Mouse (Mus musculus) forebrain, embryonic 14.5 days (tissue): ENCODE data around the gene Gm20388. TPM values are rescaled to one million over a fixed set of nuclear protein-coding genes. Genes with fewer than 3 reads are reported as not detected.

Experiments used
- ATAC-seq: fragments of 200-750 bp; cut with Nextera tagmentation; 2 replicates; pipeline ENCODE4 v1.8.0; 2017; ENCODE audit warnings: mild to moderate bottlenecking, moderate library complexity
- DNase-seq: peaks from one replicate; pipeline ENCODE4 v3.0.0-alpha.2; 2015; ENCODE audit warnings: low spot score
- H3K27ac ChIP-seq: fragments of 300-500 bp; sonication (generic); 2 replicates; pipeline ENCODE4 v1.5.1; 2014; ENCODE audit warnings: low read depth, mild to moderate bottlenecking, control low read depth, low read length, moderate library complexity
- H3K27me3 ChIP-seq: fragments of 300-500 bp; sonication (generic); replicated peaks from 2 replicates; pipeline ENCODE4 v1.6.1; 2014; ENCODE audit warnings: low read length, control low read depth, mixed read lengths; ENCODE audit not compliant: control insufficient read depth, insufficient read depth
- H3K36me3 ChIP-seq: fragments of 300-500 bp; sonication (generic); 2 replicates; pipeline ENCODE4 v1.6.1; 2014; ENCODE audit warnings: low read length, control low read depth; ENCODE audit not compliant: control insufficient read depth, insufficient read depth
- H3K4me1 ChIP-seq: fragments of 300-500 bp; sonication (generic); 2 replicates; pipeline ENCODE4 v1.6.1; 2014; ENCODE audit warnings: antibody characterized with exemption, low read length, control low read depth; ENCODE audit not compliant: control insufficient read depth, insufficient read depth
- H3K4me2 ChIP-seq: fragments of 300-500 bp; sonication (generic); 2 replicates; pipeline ENCODE4 v1.6.1; 2014; ENCODE audit warnings: mild to moderate bottlenecking, control low read depth, low read length
- H3K4me3 ChIP-seq: fragments of 300-500 bp; sonication (generic); 2 replicates; pipeline ENCODE4 v1.5.1; 2014; ENCODE audit warnings: low read depth, low read length, control low read depth
- H3K9ac ChIP-seq: fragments of 300-500 bp; sonication (generic); 2 replicates; pipeline ENCODE4 v1.6.1; 2014; ENCODE audit warnings: mild to moderate bottlenecking, low read length, control low read depth, moderate library complexity
- H3K9me3 ChIP-seq: fragments of 300-500 bp; sonication (generic); replicated peaks from 2 replicates; pipeline ENCODE4 v1.6.1; 2016; ENCODE audit warnings: low read length, control low read depth, mixed read lengths; ENCODE audit not compliant: control insufficient read depth
- WGBS: fragments of 180-500 bp; shearing (Covaris S2); extraction: QIAGEN DNeasy Blood & Tissue Kit; methylation state at CpG from one replicate; pipeline ENCODE4 v1.1.7; 2014; 5-methylcytosine and 5-hydroxymethylcytosine counted together
- polyA plus RNA-seq: library from polyadenylated mRNA; unstranded; fragments of >200 nt; fragmentation: Nextera tagmentation; extraction: Ambion mirVana; gene quantifications from 2 replicates; pipeline ENCODE4 v1.2.1, GENCODE M21; 2014

The Gm20388 gene
- polyA plus RNA-seq, 1 experiment from 2014 or later: 7.4 TPM

- 2% methylated on average over 33 of the region's 33 CpGs for WGBS
- H3K4me2 ChIP-seq: peak overlapping the region; percentile 34
- H3K36me3 ChIP-seq: no peaks in the 10 kb centered on the region
- no peaks in the 10 kb centered on the region for H3K9me3 ChIP-seq
- peak overlapping the region; percentile 97 for H3K27ac ChIP-seq
- DNase-seq: peak; percentile 96
- ATAC-seq: peak; percentile 88
- no peaks in the 10 kb centered on the region for H3K27me3 ChIP-seq
- peak overlapping the region; percentile 50 for H3K9ac ChIP-seq
- H3K4me1 ChIP-seq: peaks cover 69% of the 10 kb centered on the region
- H3K4me3 ChIP-seq: no peak overlapping the region
Observed at GRCm38 (mm10) chr8:120416522-120417394, 506.1 kb downstream of the Gm20388 start.

- no peaks in the 10 kb centered on the region for H3K36me3 ChIP-seq
- H3K4me2 ChIP-seq: no peak overlapping the region
- H3K4me3 ChIP-seq: no peak overlapping the region
- ATAC-seq (no peak), DNase-seq (no peak)
- peaks cover 66% of the 10 kb centered on the region for H3K4me1 ChIP-seq
- no peak overlapping the region for H3K9ac ChIP-seq
- peak overlapping the region; percentile 97; the same call in 1 of the 2 replicates for H3K27ac ChIP-seq
- WGBS: 53% methylated on average over 5 of the region's 5 CpGs
- no peaks in the 10 kb centered on the region for H3K27me3 ChIP-seq
- H3K9me3 ChIP-seq: no peaks in the 10 kb centered on the region
Observed at GRCm38 (mm10) chr8:120418188-120418587, 507.5 kb downstream of the Gm20388 start.

GRCm38 (mm10) chr8:120419675-120420074 is 509.0 kb downstream of the Gm20388 start:
- Histone ChIP-seq H3K4me3 (no peak overlapping the region), H3K27me3 (no peaks in the 10 kb centered on the region), H3K9ac (no peak overlapping the region), H3K27ac (no peak overlapping the region), H3K36me3 (no peaks in the 10 kb centered on the region), H3K9me3 (no peaks in the 10 kb centered on the region), H3K4me2 (no peak overlapping the region), H3K4me1 (peaks cover 66% of the 10 kb centered on the region)
- no peak for ATAC-seq
- 82% methylated on average over 9 of the region's 9 CpGs for WGBS
- no peak for DNase-seq

- Histone ChIP-seq H3K27me3 (no peaks in the 10 kb centered on the region), H3K9ac (no peak overlapping the region), H3K4me3 (no peak overlapping the region), H3K36me3 (no peaks in the 10 kb centered on the region), H3K9me3 (no peaks in the 10 kb centered on the region), H3K4me2 (no peak overlapping the region), H3K4me1 (peaks cover 71% of the 10 kb centered on the region), H3K27ac (no peak overlapping the region)
- DNase-seq (no peak), ATAC-seq (no peak)
- 76% methylated on average over 5 of the region's 5 CpGs for WGBS
Observed at GRCm38 (mm10) chr8:120420226-120420625, 509.6 kb downstream of the Gm20388 start.

- Histone ChIP-seq H3K9ac (0 out of 2 replicates have a peak overlapping the region, but pooled peaks have one; percentile 10), H3K27me3 (no peaks in the 10 kb centered on the region), H3K9me3 (no peaks in the 10 kb centered on the region), H3K4me1 (peaks cover 74% of the 10 kb centered on the region), H3K4me2 (no peak overlapping the region), H3K4me3 (no peak overlapping the region), H3K27ac (0 out of 2 replicates have a peak overlapping the region, but pooled peaks have one; percentile 41), H3K36me3 (no peaks in the 10 kb centered on the region)
- no peak for ATAC-seq
- DNase-seq: no peak
- WGBS: 16% methylated on average over 9 of the region's 9 CpGs
Observed at GRCm38 (mm10) chr8:120421638-120422037, 511.0 kb downstream of the Gm20388 start.

GRCm38 (mm10) chr8:120422236-120422635 is 511.6 kb downstream of the Gm20388 start:
- Histone ChIP-seq H3K4me3 (no peak overlapping the region), H3K4me2 (no peak overlapping the region), H3K36me3 (no peaks in the 10 kb centered on the region), H3K9ac (no peak overlapping the region), H3K27ac (no peak overlapping the region), H3K27me3 (no peaks in the 10 kb centered on the region), H3K9me3 (no peaks in the 10 kb centered on the region), H3K4me1 (peaks cover 74% of the 10 kb centered on the region)
- 86% methylated on average over 8 of the region's 8 CpGs for WGBS
- ATAC-seq (no peak), DNase-seq (no peak)

- WGBS: 24% methylated on average over 7 of the region's 7 CpGs
Observed at GRCm38 (mm10) chr8:120423576-120423975, 512.9 kb downstream of the Gm20388 start.

GRCm38 (mm10) chr8:120424829-120425198 is 514.2 kb downstream of the Gm20388 start:
- H3K4me2 ChIP-seq: peak overlapping the region; percentile 30
- peak overlapping the region; percentile 99 for H3K27ac ChIP-seq
- ATAC-seq (no peak; the same call in 1 of the 2 replicates), DNase-seq (no peak)
- 11% methylated on average over 4 of the region's 4 CpGs for WGBS
- no peak overlapping the region for H3K4me3 ChIP-seq
- no peaks in the 10 kb centered on the region for H3K27me3 ChIP-seq
- H3K9ac ChIP-seq: peak overlapping the region; percentile 45
- H3K4me1 ChIP-seq: peaks cover 68% of the 10 kb centered on the region
- no peaks in the 10 kb centered on the region for H3K9me3 ChIP-seq
- H3K36me3 ChIP-seq: no peaks in the 10 kb centered on the region

More at GRCm38 (mm10) chr8:120423576-120423975, 512.9 kb downstream of the Gm20388 start:
- peaks cover 69% of the 10 kb centered on the region for H3K4me1 ChIP-seq
- no peak overlapping the region for H3K4me3 ChIP-seq
- no peaks in the 10 kb centered on the region for H3K36me3 ChIP-seq
- H3K27ac ChIP-seq: peak overlapping the region; percentile 99
- H3K27me3 ChIP-seq: no peaks in the 10 kb centered on the region
- no peaks in the 10 kb centered on the region for H3K9me3 ChIP-seq
- H3K9ac ChIP-seq: no peak overlapping the region; the same call in 1 of the 2 replicates
- no peak for DNase-seq
- ATAC-seq: no peak
- no peak overlapping the region for H3K4me2 ChIP-seq
